Mouse (Mus musculus): ENCODE data around the gene Ap1g2. TPM values are rescaled to one million over a fixed set of nuclear protein-coding genes. Genes with fewer than 3 reads are reported as not detected.

The Ap1g2 gene
- polyA plus RNA-seq, 1 experiment, result 28.2 TPM

DNA sequence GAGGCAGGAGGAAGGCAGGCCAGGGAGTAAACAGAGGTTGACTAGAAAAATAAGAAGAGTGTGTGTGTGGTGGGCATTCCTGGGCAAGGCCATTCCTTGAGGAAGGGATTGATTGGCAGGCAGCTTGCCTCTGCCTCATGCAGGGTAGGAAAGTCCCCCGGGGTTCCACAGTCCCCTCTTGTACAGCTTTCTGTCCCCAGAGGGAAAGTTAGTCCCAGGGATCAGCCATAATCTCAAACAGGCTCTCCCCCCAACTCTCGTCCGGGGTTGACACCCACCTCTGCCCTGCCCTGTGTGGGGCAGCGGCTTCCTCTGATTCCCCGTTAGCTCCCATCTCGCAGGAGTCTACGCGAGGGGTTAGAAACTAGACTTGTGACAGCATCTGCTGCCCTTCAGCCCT is 597 bp upstream of the Ap1g2 start:
- no peaks in the 10 kb centered on the region for H3K36me3 ChIP-seq (ENCODE audit: control insufficient read depth, insufficient read depth, low read length)
- H3K27me3 ChIP-seq (replicated peaks; ENCODE audit: control insufficient read depth, insufficient read depth, low read length), result no peaks in the 10 kb centered on the region
- no peak overlapping the region for H3K4me3 ChIP-seq (ENCODE audit: insufficient read depth, low read depth, low read length)
- WGBS, result 93% methylated on average over 8 of the region's 8 CpGs
- no peak for TF ChIP-seq CTCF (conservative IDR thresholded peaks at IDR 0.05; ENCODE audit: insufficient read depth, insufficient read length, low read depth, low read length)
- no peak for TF ChIP-seq POLR2A (IDR thresholded peaks at IDR 0.05; ENCODE audit: low read depth, low read length)
- no peak for DNase-seq
- no peaks in the 10 kb centered on the region for H3K4me1 ChIP-seq (ENCODE audit: control insufficient read depth, insufficient read depth, low read length)
- H3K27ac ChIP-seq (ENCODE audit: insufficient read depth, low read depth, low read length), result no peak overlapping the region

DNA sequence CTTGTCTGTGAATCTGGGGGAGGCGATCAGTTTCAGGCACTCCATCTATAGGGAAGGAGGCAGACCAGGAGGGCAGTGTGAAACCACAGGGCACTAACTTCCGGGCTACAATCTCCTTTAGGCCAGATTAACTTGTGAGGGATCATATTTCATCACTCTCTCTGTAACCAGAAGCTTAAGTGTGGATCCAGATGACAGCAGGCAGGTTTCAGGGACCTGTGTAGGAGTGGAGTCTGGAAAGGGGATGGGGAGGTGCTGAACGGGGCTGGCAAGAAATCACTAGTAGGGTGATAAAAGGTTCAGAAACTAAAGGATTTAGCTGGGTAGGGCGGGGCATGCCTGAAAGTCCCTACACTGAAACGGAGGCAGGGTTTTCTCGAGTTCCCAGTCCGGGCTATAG is 1.0 kb downstream of the Ap1g2 start:
- Histone ChIP-seq H3K36me3 (ENCODE audit: control insufficient read depth, insufficient read depth, low read length) (no peaks in the 10 kb centered on the region), H3K4me3 (ENCODE audit: insufficient read depth, low read depth, low read length) (no peak overlapping the region), H3K27me3 (replicated peaks; ENCODE audit: control insufficient read depth, insufficient read depth, low read length) (no peaks in the 10 kb centered on the region), H3K4me1 (ENCODE audit: control insufficient read depth, insufficient read depth, low read length) (no peaks in the 10 kb centered on the region), H3K27ac (ENCODE audit: insufficient read depth, low read depth, low read length) (no peak overlapping the region)
- 23% methylated on average over 7 of the region's 7 CpGs for WGBS
- TF ChIP-seq POLR2A (IDR thresholded peaks at IDR 0.05; ENCODE audit: low read depth, low read length) (no peak), CTCF (conservative IDR thresholded peaks at IDR 0.05; ENCODE audit: insufficient read depth, insufficient read length, low read depth, low read length) (no peak)
- no peak for DNase-seq

- Histone ChIP-seq H3K4me1 (ENCODE audit: control insufficient read depth, insufficient read depth, low read length) (no peaks in the 10 kb centered on the region), H3K27ac (ENCODE audit: insufficient read depth, low read depth, low read length) (no peak overlapping the region), H3K27me3 (replicated peaks; ENCODE audit: control insufficient read depth, insufficient read depth, low read length) (no peaks in the 10 kb centered on the region), H3K4me3 (ENCODE audit: insufficient read depth, low read depth, low read length) (no peak overlapping the region), H3K36me3 (ENCODE audit: control insufficient read depth, insufficient read depth, low read length) (no peaks in the 10 kb centered on the region)
- TF ChIP-seq CTCF (conservative IDR thresholded peaks at IDR 0.05; ENCODE audit: insufficient read depth, insufficient read length, low read depth, low read length) (no peak), POLR2A (IDR thresholded peaks at IDR 0.05; ENCODE audit: low read depth, low read length) (no peak)
- 91% methylated on average over 18 of the region's 18 CpGs for WGBS
- no peak for DNase-seq
Observed at GRCm38 (mm10) chr14:55104365-55104764, 2.0 kb downstream of the Ap1g2 start.

DNA sequence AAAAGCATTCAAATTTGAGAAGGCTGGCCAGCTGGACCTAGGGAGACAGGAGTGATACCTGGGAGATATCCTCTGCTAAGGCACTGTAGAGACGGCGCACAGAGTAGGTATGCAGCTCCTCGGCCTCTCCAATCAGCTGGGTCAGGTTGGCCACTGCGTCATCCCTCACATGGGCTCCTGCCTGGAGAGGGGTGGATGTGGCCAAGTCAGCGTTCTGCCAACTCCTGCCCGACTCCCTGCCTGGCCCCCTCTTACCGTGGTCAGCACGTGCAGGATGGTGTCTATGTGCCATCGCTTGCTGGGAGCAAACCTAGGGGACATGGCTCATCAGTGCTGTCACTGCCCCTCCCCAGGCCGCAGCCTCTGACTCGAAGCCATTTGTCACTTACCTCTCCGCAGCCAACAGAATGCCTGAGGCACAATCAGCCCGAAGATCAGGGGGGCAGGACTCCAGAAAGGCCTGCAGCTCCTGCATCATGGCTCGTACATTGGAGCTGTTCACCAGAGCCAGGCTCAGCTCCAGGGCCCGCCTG is 4.1 kb downstream of the Ap1g2 start:
- H3K4me1 ChIP-seq (ENCODE audit: control insufficient read depth, insufficient read depth, low read length), result no peaks in the 10 kb centered on the region
- no peaks in the 10 kb centered on the region for H3K27me3 ChIP-seq (replicated peaks; ENCODE audit: control insufficient read depth, insufficient read depth, low read length)
- no peaks in the 10 kb centered on the region for H3K36me3 ChIP-seq (ENCODE audit: control insufficient read depth, insufficient read depth, low read length)
- 81% methylated on average over 15 of the region's 15 CpGs for WGBS
- DNase-seq, result no peak
- no peak overlapping the region for H3K27ac ChIP-seq (ENCODE audit: insufficient read depth, low read depth, low read length)
- TF ChIP-seq CTCF (conservative IDR thresholded peaks at IDR 0.05; ENCODE audit: insufficient read depth, insufficient read length, low read depth, low read length) (no peak), POLR2A (IDR thresholded peaks at IDR 0.05; ENCODE audit: low read depth, low read length) (no peak)
- no peak overlapping the region for H3K4me3 ChIP-seq (ENCODE audit: insufficient read depth, low read depth, low read length)

DNA sequence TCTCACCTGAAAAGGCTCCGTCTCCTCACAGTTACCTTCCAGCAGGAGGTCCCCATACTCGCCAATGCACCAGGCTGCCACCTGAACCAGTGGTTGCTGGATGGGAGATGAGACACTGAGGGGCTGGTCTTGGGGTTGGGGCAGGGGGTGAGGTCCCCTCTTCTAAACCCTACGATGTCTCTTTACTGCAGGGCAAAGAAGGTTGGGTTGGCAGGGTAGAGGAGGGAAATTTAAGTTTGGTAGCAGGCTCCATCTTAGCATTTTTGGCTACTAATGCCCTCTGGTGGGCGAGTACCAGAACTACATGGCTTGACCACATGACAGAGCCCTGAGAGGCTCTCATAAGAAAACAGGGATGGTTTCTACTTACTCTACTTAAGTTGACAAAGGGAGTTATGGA is 4.8 kb downstream of the Ap1g2 start:
- DNase-seq, result peak; percentile 63
- WGBS, result 54% methylated on average over 4 of the region's 4 CpGs
- Histone ChIP-seq H3K27ac (ENCODE audit: insufficient read depth, low read depth, low read length) (no peak overlapping the region), H3K4me3 (ENCODE audit: insufficient read depth, low read depth, low read length) (no peak overlapping the region), H3K27me3 (replicated peaks; ENCODE audit: control insufficient read depth, insufficient read depth, low read length) (no peaks in the 10 kb centered on the region), H3K36me3 (ENCODE audit: control insufficient read depth, insufficient read depth, low read length) (no peaks in the 10 kb centered on the region), H3K4me1 (ENCODE audit: control insufficient read depth, insufficient read depth, low read length) (no peaks in the 10 kb centered on the region)
- no peak for TF ChIP-seq POLR2A (IDR thresholded peaks at IDR 0.05; ENCODE audit: low read depth, low read length)
- peak; percentile 70 for TF ChIP-seq CTCF (conservative IDR thresholded peaks at IDR 0.05; ENCODE audit: insufficient read depth, insufficient read length, low read depth, low read length)

DNA sequence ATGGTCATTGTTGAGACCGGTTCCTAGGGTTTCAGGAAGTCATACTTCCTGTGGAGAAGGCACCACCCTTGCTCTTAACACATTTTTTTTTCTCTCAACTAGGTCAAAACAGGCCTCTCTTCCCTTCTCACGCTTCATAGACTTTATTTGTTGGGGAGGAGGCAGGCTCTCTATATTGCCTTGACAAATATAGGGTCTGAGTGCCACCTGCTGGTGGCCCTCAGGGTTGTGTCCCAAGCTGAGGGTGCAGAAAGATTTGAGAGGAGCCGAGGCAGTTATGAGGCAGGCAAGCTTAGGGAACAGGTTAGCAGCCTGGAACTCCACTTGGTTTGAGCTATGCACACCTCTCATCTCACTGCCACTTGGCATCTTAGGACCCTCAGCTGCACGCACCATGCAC is 8.3 kb downstream of the Ap1g2 start:
- no peaks in the 10 kb centered on the region for H3K27me3 ChIP-seq (replicated peaks; ENCODE audit: control insufficient read depth, insufficient read depth, low read length)
- peak; percentile 70 for TF ChIP-seq CTCF (conservative IDR thresholded peaks at IDR 0.05; ENCODE audit: insufficient read depth, insufficient read length, low read depth, low read length)
- no peak for TF ChIP-seq POLR2A (IDR thresholded peaks at IDR 0.05; ENCODE audit: low read depth, low read length)
- 0 out of 2 replicates have a peak overlapping the region, but pooled peaks have one; percentile 14 for H3K27ac ChIP-seq (ENCODE audit: insufficient read depth, low read depth, low read length)
- DNase-seq, result peak; percentile 67
- no peak overlapping the region for H3K4me3 ChIP-seq (ENCODE audit: insufficient read depth, low read depth, low read length)
- H3K36me3 ChIP-seq (ENCODE audit: control insufficient read depth, insufficient read depth, low read length), result no peaks in the 10 kb centered on the region
- H3K4me1 ChIP-seq (ENCODE audit: control insufficient read depth, insufficient read depth, low read length), result peaks cover 7% of the 10 kb centered on the region; the same call in 1 of the 2 replicates
- 40% methylated on average over 4 of the region's 4 CpGs for WGBS

DNA sequence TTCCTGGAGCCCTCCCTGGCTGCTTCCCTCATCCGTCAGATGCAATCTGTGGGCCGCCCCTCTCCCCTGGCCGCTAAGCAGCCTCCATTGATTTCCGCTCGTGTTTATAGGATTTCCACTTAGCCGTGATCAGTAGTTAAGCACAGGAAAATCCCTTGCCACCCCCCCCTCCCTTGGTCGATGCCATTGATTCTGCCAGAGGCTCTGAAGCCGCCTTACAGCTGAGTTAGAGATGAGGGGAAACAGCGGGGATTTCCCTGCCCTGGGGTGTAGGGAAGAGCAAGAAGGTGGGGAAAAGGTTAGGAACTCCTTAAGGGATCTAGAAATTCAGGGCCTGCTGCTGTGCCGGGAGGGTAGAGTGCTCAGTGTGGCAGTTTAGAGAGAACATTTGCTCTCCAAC is 8.7 kb downstream of the Ap1g2 start:
- TF ChIP-seq POLR2A (IDR thresholded peaks at IDR 0.05; ENCODE audit: low read depth, low read length), result no peak
- no peak for TF ChIP-seq CTCF (conservative IDR thresholded peaks at IDR 0.05; ENCODE audit: insufficient read depth, insufficient read length, low read depth, low read length)
- Histone ChIP-seq H3K27me3 (replicated peaks; ENCODE audit: control insufficient read depth, insufficient read depth, low read length) (no peaks in the 10 kb centered on the region), H3K4me3 (ENCODE audit: insufficient read depth, low read depth, low read length) (no peak overlapping the region), H3K4me1 (ENCODE audit: control insufficient read depth, insufficient read depth, low read length) (peaks cover 7% of the 10 kb centered on the region; the same call in 1 of the 2 replicates), H3K27ac (ENCODE audit: insufficient read depth, low read depth, low read length) (0 out of 2 replicates have a peak overlapping the region, but pooled peaks have one; percentile 14), H3K36me3 (ENCODE audit: control insufficient read depth, insufficient read depth, low read length) (no peaks in the 10 kb centered on the region)
- 64% methylated on average over 10 of the region's 10 CpGs for WGBS
- no peak for DNase-seq
